13 mouse cellular contexts compared by ENCODE assay signal in the genomic region with DNA sequence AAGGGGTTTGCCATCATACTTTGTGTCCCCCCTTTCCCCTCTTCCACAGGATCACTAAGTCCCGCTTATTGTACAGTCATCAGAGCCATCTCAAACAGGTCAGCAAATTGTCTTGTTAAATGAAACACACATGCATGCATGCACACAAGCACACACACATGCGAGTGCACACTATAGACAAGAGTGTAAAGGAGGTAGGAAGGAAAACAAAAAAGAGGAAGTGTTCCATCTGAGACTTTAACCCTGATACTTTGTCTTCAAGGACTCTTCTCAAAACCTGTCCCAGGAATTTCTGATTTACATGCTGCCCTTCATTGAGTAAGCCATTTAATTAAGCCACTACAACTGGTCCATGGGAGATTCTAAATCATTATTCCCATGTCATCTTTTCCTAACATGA.
"Had no signal": no experiment of that assay in that cellular context is flagged by ENCODE, and none has a peak within 500 bp of the region (broad histone marks: within the 10 kb centered on the region; RNA-seq: fewer than 3 reads in every experiment).

No protein-coding gene starts in this region.

- H3K36me3 ChIP-seq: limb, embryonic 12.5 days; limb, embryonic 15.5 days; stomach, embryonic 15.5 days had no signal

- H3K27me3 ChIP-seq: limb, embryonic 12.5 days; limb, embryonic 15.5 days; stomach, embryonic 15.5 days had no signal

- DNase-seq: kidney, adult 18-20 months; kidney, adult 9 months; kidney, postnatal 14 days; kidney, postnatal 4 days; left cerebral cortex, postnatal 4 days; liver, postnatal 0 days; lung, embryonic 14.5 days; midbrain, embryonic 14.5 days; thymus, postnatal 4 days had no signal

- ATAC-seq: liver, postnatal 0 days; lung, postnatal 0 days had no signal
